Mouse (Mus musculus): ENCODE data around the gene Htr3b.
"Not testable (repeated sequence)": the region's sequence is repeated elsewhere in the genome, so short reads cannot be mapped to it uniquely, and the experiment has no call there.

Htr3b gene

GRCm38 (mm10) chr9:48964587-48965040, at the start of gene Htr3b:
TSS of gene Htr3b (minus strand) at chr9:48964990.
- DNase-seq (ENCODE audit: low read depth, low spot score): peak; percentile 32

GRCm38 (mm10) chr9:48999256-48999655, 34.5 kb upstream of the Htr3b start:
- DNase-seq (ENCODE audit: low read depth, low spot score): no peak

GRCm38 (mm10) chr9:48995735-48996134, 30.9 kb upstream of the Htr3b start:
- peak; percentile 19 for DNase-seq (ENCODE audit: low read depth, low spot score)

- DNase-seq (ENCODE audit: low read depth, low spot score): no peak
Observed at GRCm38 (mm10) chr9:48994779-48995178, 30.0 kb upstream of the Htr3b start.

- no peak for DNase-seq (ENCODE audit: low read depth, low spot score)
Observed at GRCm38 (mm10) chr9:48991671-48992070, 26.9 kb upstream of the Htr3b start.

- DNase-seq (ENCODE audit: low read depth, low spot score): no peak
Observed at GRCm38 (mm10) chr9:48987201-48988101, 22.7 kb upstream of the Htr3b start.

GRCm38 (mm10) chr9:48986616-48987141, 21.9 kb upstream of the Htr3b start:
- DNase-seq (ENCODE audit: low read depth, low spot score): peak; percentile 27

- no peak for DNase-seq (ENCODE audit: low read depth, low spot score)
Observed at GRCm38 (mm10) chr9:48985708-48986088, 20.9 kb upstream of the Htr3b start.

- peak; percentile 98 for DNase-seq (ENCODE audit: low read depth, low spot score)
Observed at GRCm38 (mm10) chr9:48984845-48985707, 20.3 kb upstream of the Htr3b start, which contains the start of gene Usp28. TSS of gene Usp28 (plus strand) at chr9:48985375.

GRCm38 (mm10) chr9:48984320-48984844, 19.6 kb upstream of the Htr3b start:
- DNase-seq (ENCODE audit: low read depth, low spot score): no peak

GRCm38 (mm10) chr9:48983801-48984200, 19.0 kb upstream of the Htr3b start:
- not testable (repeated sequence) for DNase-seq (ENCODE audit: low read depth, low spot score)

GRCm38 (mm10) chr9:48981827-48982226, 17.0 kb upstream of the Htr3b start:
- DNase-seq (ENCODE audit: low read depth, low spot score): no peak

- DNase-seq (ENCODE audit: low read depth, low spot score): peak; percentile 56
Observed at GRCm38 (mm10) chr9:48980781-48981180, 16.0 kb upstream of the Htr3b start.

- peak; percentile 58 for DNase-seq (ENCODE audit: low read depth, low spot score)
Observed at GRCm38 (mm10) chr9:48980371-48980770, 15.6 kb upstream of the Htr3b start.

GRCm38 (mm10) chr9:48976661-48977355, 12.0 kb upstream of the Htr3b start:
- no peak for DNase-seq (ENCODE audit: low read depth, low spot score)

GRCm38 (mm10) chr9:48972494-48972893, 7.7 kb upstream of the Htr3b start:
- DNase-seq (ENCODE audit: low read depth, low spot score): peak; percentile 51

GRCm38 (mm10) chr9:48962131-48962530, 2.7 kb downstream of the Htr3b start:
- DNase-seq (ENCODE audit: low read depth, low spot score): no peak

- no peak for DNase-seq (ENCODE audit: low read depth, low spot score)
Observed at GRCm38 (mm10) chr9:48961314-48961713, 3.5 kb downstream of the Htr3b start.

- no peak for DNase-seq (ENCODE audit: low read depth, low spot score)
Observed at GRCm38 (mm10) chr9:48947565-48947964, 17.2 kb downstream of the Htr3b start.

- no peak for DNase-seq (ENCODE audit: low read depth, low spot score)
Observed at GRCm38 (mm10) chr9:48942349-48942748, 22.4 kb downstream of the Htr3b start.

- no peak for DNase-seq (ENCODE audit: low read depth, low spot score)
Observed at GRCm38 (mm10) chr9:48929436-48929835, 35.4 kb downstream of the Htr3b start.
